Mouse (Mus musculus): ENCODE measurements around the gene Ifna11.
A peak's percentile ranks its signal among the peaks of the same experiment; 100 is the strongest.

- TF ChIP-seq CTCF (IDR thresholded peaks at IDR 0.05; ENCODE audit: insufficient read depth, low read depth, low read length), result peak; percentile 89
- TF ChIP-seq POLR2A (IDR thresholded peaks at IDR 0.05; ENCODE audit: insufficient read depth, low read depth, low read length), result no peak
These were observed 47.7 kb downstream of the Ifna11 start for GRCm38 (mm10) chr4:88867366-88867925.

All from olfactory bulb, adult 2 months (tissue).